Mouse (Mus musculus) forebrain, embryonic 16.5 days (tissue): ENCODE data around the gene Wdr90. TPM values are rescaled to one million over a fixed set of nuclear protein-coding genes. Genes with fewer than 3 reads are reported as not detected.
A peak's percentile ranks its signal among the peaks of the same experiment; 100 is the strongest.

Experiments used
- ATAC-seq: fragments of 200-750 bp; cut with Nextera tagmentation; 2 replicates; pipeline ENCODE4 v1.8.0; 2017; ENCODE audit warnings: mild to moderate bottlenecking, moderate library complexity
- H3K27ac ChIP-seq: fragments of 300-500 bp; sonication (generic); 2 replicates; pipeline ENCODE4 v1.5.1; 2014; ENCODE audit warnings: low read length, control low read depth
- H3K27me3 ChIP-seq: fragments of 300-500 bp; sonication (generic); replicated peaks from 2 replicates; pipeline ENCODE4 v1.6.1; 2014; ENCODE audit warnings: low read length; ENCODE audit not compliant: control insufficient read depth, insufficient read depth
- H3K36me3 ChIP-seq: fragments of 300-500 bp; sonication (generic); 2 replicates; pipeline ENCODE4 v1.6.1; 2014; ENCODE audit not compliant: control insufficient read depth, insufficient read depth
- H3K4me1 ChIP-seq: fragments of 300-500 bp; sonication (generic); replicated peaks from 2 replicates; pipeline ENCODE4 v1.6.1; 2014; ENCODE audit warnings: low read length; ENCODE audit not compliant: control insufficient read depth, insufficient read depth
- H3K4me2 ChIP-seq: fragments of 300-500 bp; sonication (generic); 2 replicates; pipeline ENCODE4 v1.6.1; 2014; ENCODE audit warnings: mild to moderate bottlenecking, low read length, control low read depth
- H3K4me3 ChIP-seq: fragments of 300-500 bp; sonication (generic); replicated peaks from 2 replicates; pipeline ENCODE4 v1.5.1; 2014; ENCODE audit warnings: mild to moderate bottlenecking, low read length, control low read depth
- H3K9ac ChIP-seq: fragments of 300-500 bp; sonication (generic); replicated peaks from 2 replicates; pipeline ENCODE4 v1.6.1; 2014; ENCODE audit warnings: low read depth, low read length, control low read depth
- H3K9me3 ChIP-seq: fragments of 300-500 bp; sonication (generic); 2 replicates; pipeline ENCODE4 v1.6.1; 2016; ENCODE audit warnings: low read length; ENCODE audit not compliant: control insufficient read depth
- WGBS: fragments of 180-500 bp; shearing (Covaris S2); extraction: QIAGEN DNeasy Blood & Tissue Kit; methylation state at CpG from one replicate; pipeline ENCODE4 v1.1.7; 2014; 5-methylcytosine and 5-hydroxymethylcytosine counted together
- microRNA-seq: library from miRNA; unstranded; fragments of <30 nt; microRNA quantifications from one replicate; pipeline ENCODE4, GENCODE M21; 2017
- polyA plus RNA-seq: library from polyadenylated mRNA; unstranded; fragments of >200 nt; fragmentation: Nextera tagmentation; extraction: Ambion mirVana; gene quantifications from 2 replicates; pipeline ENCODE4 v1.2.1, GENCODE M21; 2015

Wdr90 gene
- polyA plus RNA-seq, 1 experiment from 2014 or later = 24.8 TPM

GRCm38 (mm10) chr17:25806507-25806906 lies 54.8 kb downstream of the Wdr90 start:
- no peak overlapping the region for H3K27ac ChIP-seq
- 77% methylated on average over 4 of the region's 4 CpGs for WGBS
- no peaks in the 10 kb centered on the region for H3K27me3 ChIP-seq
- no peaks in the 10 kb centered on the region for H3K9me3 ChIP-seq
- H3K36me3 ChIP-seq = no peaks in the 10 kb centered on the region
- ATAC-seq = no peak
- no peak overlapping the region for H3K4me2 ChIP-seq
- H3K4me3 ChIP-seq = no peak overlapping the region
- H3K4me1 ChIP-seq = peaks cover 34% of the 10 kb centered on the region
- no peak overlapping the region for H3K9ac ChIP-seq

- Histone ChIP-seq H3K27me3 (no peaks in the 10 kb centered on the region), H3K4me2 (peak overlapping the region; percentile 24), H3K27ac (peak overlapping the region; percentile 65), H3K9ac (peak overlapping the region; percentile 40), H3K4me1 (peaks cover 14% of the 10 kb centered on the region), H3K36me3 (no peaks in the 10 kb centered on the region), H3K9me3 (no peaks in the 10 kb centered on the region), H3K4me3 (no peak overlapping the region)
- ATAC-seq = peak; percentile 88
- WGBS = 8% methylated on average over 10 of the region's 10 CpGs
These were observed 58.3 kb downstream of the Wdr90 start for GRCm38 (mm10) chr17:25802825-25803517.

GRCm38 (mm10) chr17:25801029-25801428 lies 60.3 kb downstream of the Wdr90 start:
- Histone ChIP-seq H3K36me3 (no peaks in the 10 kb centered on the region), H3K4me3 (no peak overlapping the region), H3K4me2 (no peak overlapping the region), H3K27ac (no peak overlapping the region), H3K9me3 (no peaks in the 10 kb centered on the region), H3K27me3 (no peaks in the 10 kb centered on the region; the same call in 1 of the 2 replicates), H3K9ac (no peak overlapping the region), H3K4me1 (peaks cover 25% of the 10 kb centered on the region)
- ATAC-seq = peak; percentile 19; the same call in 1 of the 2 replicates
- 7% methylated on average over 6 of the region's 6 CpGs for WGBS

- peak within 1 kb of the TSS; percentile 55 for H3K4me3 ChIP-seq
- no peak within 1 kb of the TSS for H3K27ac ChIP-seq
- H3K9ac ChIP-seq = peak within 1 kb of the TSS; percentile 59
- peaks cover 35% of the 10 kb centered on the region for H3K4me1 ChIP-seq
- H3K4me2 ChIP-seq = peak within 1 kb of the TSS; percentile 74
- H3K27me3 ChIP-seq = no peaks in the 10 kb centered on the region; the same call in 1 of the 2 replicates
- peak; percentile 56 for ATAC-seq
- WGBS = under 1% methylated on average over 35 of the region's 35 CpGs
- H3K36me3 ChIP-seq = no peaks in the 10 kb centered on the region
- H3K9me3 ChIP-seq = no peaks in the 10 kb centered on the region
These were observed 64.3 kb downstream of the Wdr90 start, which contains the start of gene Metrn for GRCm38 (mm10) chr17:25796951-25797369. Gene Metrn, minus strand, starts transcription at chr17:25797136.

GRCm38 (mm10) chr17:25796211-25796771 lies 65.0 kb downstream of the Wdr90 start:
- Histone ChIP-seq H3K27me3 (no peaks in the 10 kb centered on the region; the same call in 1 of the 2 replicates), H3K4me2 (peak overlapping the region; percentile 74), H3K4me1 (peaks cover 39% of the 10 kb centered on the region), H3K9me3 (no peaks in the 10 kb centered on the region), H3K9ac (peak overlapping the region; percentile 59), H3K36me3 (no peaks in the 10 kb centered on the region), H3K4me3 (peak overlapping the region; percentile 55), H3K27ac (no peak overlapping the region)
- under 1% methylated on average over 37 of the region's 37 CpGs for WGBS
- no peak for ATAC-seq

- Histone ChIP-seq H3K4me2 (peak within 1 kb of the TSS; percentile 74), H3K4me1 (peaks cover 46% of the 10 kb centered on the region), H3K27me3 (no peaks in the 10 kb centered on the region; the same call in 1 of the 2 replicates), H3K9me3 (no peaks in the 10 kb centered on the region), H3K36me3 (no peaks in the 10 kb centered on the region), H3K27ac (peak within 1 kb of the TSS; percentile 19; the same call in 1 of the 2 replicates), H3K9ac (peak within 1 kb of the TSS; percentile 59), H3K4me3 (peak within 1 kb of the TSS; percentile 55)
- WGBS = 13% methylated on average over 6 of the region's 6 CpGs
- no peak for ATAC-seq
These were observed 65.7 kb downstream of the Wdr90 start, which contains the start of gene AC134908.4 for GRCm38 (mm10) chr17:25795609-25796092. Gene AC134908.4, minus strand, starts transcription at chr17:25795659.

- H3K4me3 ChIP-seq = no peak overlapping the region
- no peaks in the 10 kb centered on the region for H3K9me3 ChIP-seq
- no peaks in the 10 kb centered on the region for H3K36me3 ChIP-seq
- 46% methylated on average over 17 of the region's 17 CpGs for WGBS
- no peaks in the 10 kb centered on the region; the same call in 1 of the 2 replicates for H3K27me3 ChIP-seq
- peak overlapping the region; percentile 74 for H3K4me2 ChIP-seq
- no peak overlapping the region for H3K9ac ChIP-seq
- H3K4me1 ChIP-seq = peaks cover 49% of the 10 kb centered on the region
- ATAC-seq = no peak
- peak overlapping the region; percentile 19; the same call in 1 of the 2 replicates for H3K27ac ChIP-seq
These were observed 66.3 kb downstream of the Wdr90 start for GRCm38 (mm10) chr17:25794998-25795397.

Small RNA genes lying within 50 kb of the gene (microRNA-seq; reads per million reads assigned to microRNA genes)
- not detected for gene Mir3082

Other genes starting within 250 kb of the Wdr90 start
- gene Gng13, start 144.3 kb downstream of the Wdr90 start, polyA plus RNA-seq = 2.2 and 3.3 TPM in 2 replicates
- gene Chtf18, start 134.1 kb downstream of the Wdr90 start, polyA plus RNA-seq = 12.7 and 13.2 TPM in 2 replicates
- 28.1 and 29.1 TPM in 2 replicates for gene Rpusd1, start 133.8 kb downstream of the Wdr90 start, polyA plus RNA-seq
- gene Mslnl, start 125.5 kb downstream of the Wdr90 start, polyA plus RNA-seq = 0.17 TPM in 1 of 2 replicates, not detected in the other
- 0.27 and 0.85 TPM in 2 replicates for gene Msln, start 107.1 kb downstream of the Wdr90 start, polyA plus RNA-seq
- gene Narfl, start 87.7 kb downstream of the Wdr90 start, polyA plus RNA-seq = 33.1 and 34.9 TPM in 2 replicates
- gene Haghl, start 75.8 kb downstream of the Wdr90 start, polyA plus RNA-seq = 101 and 135 TPM in 2 replicates
- gene Ccdc78, start 74.9 kb downstream of the Wdr90 start, polyA plus RNA-seq = 0.13 and 0.15 TPM in 2 replicates
- gene Fam173a, start 68.6 kb downstream of the Wdr90 start, polyA plus RNA-seq = 70.7 and 76.5 TPM in 2 replicates
- 0.60 and 0.71 TPM in 2 replicates for gene AC134908.4, start 65.8 kb downstream of the Wdr90 start, polyA plus RNA-seq
- 26.8 and 34.0 TPM in 2 replicates for gene Metrn, start 64.4 kb downstream of the Wdr90 start, polyA plus RNA-seq
- 33.0 and 43.5 TPM in 2 replicates for gene Fbxl16, start 52.4 kb downstream of the Wdr90 start, polyA plus RNA-seq
- gene Wdr24, start 37.9 kb downstream of the Wdr90 start, polyA plus RNA-seq = 36.5 and 37.3 TPM in 2 replicates
- gene Jmjd8, start 32.6 kb downstream of the Wdr90 start, polyA plus RNA-seq = 68.2 and 73.9 TPM in 2 replicates
- gene Stub1, start 28.1 kb downstream of the Wdr90 start, polyA plus RNA-seq = 301 and 335 TPM in 2 replicates
- 30.7 and 42.2 TPM in 2 replicates for gene Rhbdl1, start 24.2 kb downstream of the Wdr90 start, polyA plus RNA-seq
- gene Gm20683, start 19.7 kb downstream of the Wdr90 start, polyA plus RNA-seq = 10.7 and 14.2 TPM in 2 replicates
- 15.8 and 20.3 TPM in 2 replicates for gene Rhot2, start 16.6 kb downstream of the Wdr90 start, polyA plus RNA-seq
- gene Mcrip2, start 7.3 kb upstream of the Wdr90 start, polyA plus RNA-seq = 12.1 and 17.3 TPM in 2 replicates
- 48.9 and 59.7 TPM in 2 replicates for gene Mettl26, start 13.6 kb upstream of the Wdr90 start, polyA plus RNA-seq
- 0.25 and 0.52 TPM in 2 replicates for gene Wfikkn1, start 19.4 kb upstream of the Wdr90 start, polyA plus RNA-seq
- 56.6 and 59.2 TPM in 2 replicates for gene Rab40c, start 58.2 kb upstream of the Wdr90 start, polyA plus RNA-seq
- gene Pigq, start 83.4 kb upstream of the Wdr90 start, polyA plus RNA-seq = 56.3 and 61.2 TPM in 2 replicates
- not detected in 2 replicates for gene Nhlrc4, start 83.5 kb upstream of the Wdr90 start, polyA plus RNA-seq
- gene A930017K11Rik, start 91.1 kb upstream of the Wdr90 start, polyA plus RNA-seq = 0.21 TPM in 1 of 2 replicates, not detected in the other
- 16.5 and 23.3 TPM in 2 replicates for gene Capn15, start 124.3 kb upstream of the Wdr90 start, polyA plus RNA-seq
- 34.6 and 39.9 TPM in 2 replicates for gene Rab11fip3, start 208.1 kb upstream of the Wdr90 start, polyA plus RNA-seq
- 30.3 and 33.0 TPM in 2 replicates for gene Decr2, start 228.8 kb upstream of the Wdr90 start, polyA plus RNA-seq
- 27.4 and 35.3 TPM in 2 replicates for gene Nme4, start 234.1 kb upstream of the Wdr90 start, polyA plus RNA-seq